Mouse (Mus musculus) layer of hippocampus, adult 2 months (tissue): ENCODE data around the gene Cacna2d2. TPM values are rescaled to one million over a fixed set of nuclear protein-coding genes. Genes with fewer than 3 reads are reported as not detected.
A peak's percentile ranks its signal among the peaks of the same experiment; 100 is the strongest.

Source experiments
- DNase-seq, 2 experiments: peaks; one replicate each; pipeline ENCODE4 v3.0.0; 2022; ENCODE audit warnings: low spot score in 2 of 2
- H3K27ac ChIP-seq: fragments of 200-600 bp; 2 replicates; pipeline ENCODE4 v1.8.1; 2022
- H3K4me3 ChIP-seq: fragments of 200-600 bp; 2 replicates; pipeline ENCODE4 v1.8.1; 2022; ENCODE audit warnings: mild to moderate bottlenecking
- CTCF ChIP-seq: fragments of 200-600 bp; conservative IDR thresholded peaks from 2 replicates; pipeline ENCODE4 v1.8.1; 2022; ENCODE audit warnings: antibody characterized with exemption, mild to moderate bottlenecking, moderate library complexity
- total RNA-seq, 2 experiments: library from RNA; stranded (reverse); gene quantifications; 2 replicates each; pipeline ENCODE4 v1.2.3; 2021

The Cacna2d2 gene
- total RNA-seq, 2 experiments from 2014 or later: 18.1 to 19.3 TPM

DNA sequence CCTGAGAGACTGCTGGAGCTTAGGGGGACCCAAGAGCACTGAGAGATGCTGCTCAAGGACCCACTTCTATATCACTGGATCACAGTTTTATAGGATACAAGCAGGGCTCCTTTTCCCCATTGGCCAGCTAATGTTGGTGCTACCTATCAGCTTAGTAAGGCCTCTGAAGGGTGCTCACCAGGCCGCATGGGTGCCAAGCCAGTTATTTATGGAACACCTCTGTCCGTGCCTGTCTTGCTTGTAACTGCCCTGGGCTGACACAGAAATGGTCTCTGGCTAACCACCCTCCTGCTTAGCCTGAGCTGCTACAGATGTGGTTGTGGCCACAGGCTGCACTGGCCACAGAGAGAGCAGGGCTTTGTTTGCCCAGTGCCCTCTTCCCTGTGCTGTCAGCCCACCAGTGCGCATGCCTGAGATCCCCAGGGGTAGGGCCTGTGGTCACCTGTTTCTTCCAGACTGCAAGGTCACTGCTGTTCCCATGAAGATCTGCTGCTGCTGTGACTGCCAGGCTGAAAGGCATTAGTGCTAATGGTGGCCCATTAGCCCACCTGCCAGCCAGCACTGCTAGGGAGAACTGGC is 101.4 kb downstream of the Cacna2d2 start:
- TF ChIP-seq CTCF: no peak
- H3K27ac ChIP-seq: no peak overlapping the region
- H3K4me3 ChIP-seq: no peak overlapping the region
- DNase-seq: no peak

DNA sequence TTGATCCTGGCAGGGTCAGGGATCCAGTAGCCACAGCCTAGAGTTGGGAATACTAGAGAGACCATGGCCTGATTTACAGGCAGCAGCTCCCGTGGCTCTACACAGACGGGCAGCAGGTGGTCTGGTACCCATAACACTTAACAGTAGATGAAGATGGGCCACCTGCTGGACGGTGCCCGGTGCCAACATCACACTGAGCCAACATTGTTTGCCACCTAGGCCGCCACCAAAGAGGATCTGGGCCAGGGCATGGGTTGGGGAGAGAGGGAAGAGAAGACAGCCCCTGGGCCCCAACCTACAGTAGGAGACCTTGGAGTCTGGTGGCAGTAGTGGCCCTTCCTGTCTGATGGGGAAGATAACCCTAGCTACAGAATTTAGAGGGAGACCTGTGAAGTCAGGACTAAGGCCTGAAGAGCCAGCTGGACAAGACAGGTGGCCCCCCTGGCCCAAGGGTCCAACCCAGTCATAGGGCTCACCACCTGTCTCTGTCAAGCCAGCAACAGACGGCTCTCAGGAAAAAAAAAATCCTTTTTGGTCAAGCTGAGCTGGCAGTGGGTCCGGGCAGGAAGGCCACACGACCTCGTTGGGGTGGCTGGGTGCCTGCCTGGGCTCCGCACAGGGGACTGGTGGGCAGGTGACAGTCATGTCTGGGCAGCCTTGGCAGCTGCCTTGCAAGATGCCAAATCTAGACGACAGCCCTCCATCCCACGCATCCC is 102.9 kb downstream of the Cacna2d2 start:
- TF ChIP-seq CTCF: no peak
- H3K27ac ChIP-seq: no peak overlapping the region

DNA sequence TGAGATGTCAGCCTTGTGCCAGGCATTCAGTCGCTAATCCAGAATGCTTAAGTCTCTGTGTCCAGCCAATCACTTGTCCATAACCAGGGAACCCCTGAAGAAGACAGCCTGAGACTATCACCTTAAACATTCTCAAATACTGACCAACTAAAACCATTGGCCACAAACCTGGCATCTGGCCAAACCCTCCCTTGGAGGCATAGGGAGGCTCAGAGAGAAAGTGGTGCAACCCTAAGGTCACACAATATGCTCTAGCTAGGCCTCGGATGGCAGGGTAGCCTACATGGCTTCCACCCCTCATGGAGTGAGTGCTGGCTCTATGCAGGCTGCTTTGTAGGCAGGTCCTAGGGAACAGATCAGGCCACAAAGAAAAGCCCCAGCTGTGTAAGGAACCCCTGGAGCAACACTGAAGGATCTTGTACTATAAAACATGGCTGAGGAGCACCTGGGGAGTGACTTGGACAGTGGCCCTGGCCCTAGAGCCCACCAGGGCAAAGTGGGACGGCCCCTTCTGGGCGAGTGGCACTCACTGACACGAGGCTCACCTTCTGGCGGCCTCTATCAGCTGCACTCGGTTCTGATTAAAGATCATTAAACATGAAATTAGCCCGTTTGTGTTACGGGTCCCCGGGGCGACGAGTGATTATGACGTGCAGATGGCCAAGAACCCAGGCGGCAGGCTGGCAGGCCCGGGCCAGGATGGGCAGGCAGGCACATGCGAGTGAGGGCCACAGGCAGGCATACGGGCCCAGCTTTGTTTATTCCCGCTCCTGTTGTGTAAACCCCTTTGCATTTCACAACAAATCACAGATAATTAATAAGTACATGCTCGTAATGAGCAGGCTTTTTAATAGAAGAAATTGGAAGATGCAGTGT is 105.5 kb downstream of the Cacna2d2 start:
- Histone ChIP-seq H3K27ac (no peak overlapping the region), H3K4me3 (no peak overlapping the region)
- TF ChIP-seq CTCF: no peak
- DNase-seq: no peak

More for the DNA sequence above, 102.9 kb downstream of the Cacna2d2 start:
- no peak for DNase-seq
- no peak overlapping the region for H3K4me3 ChIP-seq

DNA sequence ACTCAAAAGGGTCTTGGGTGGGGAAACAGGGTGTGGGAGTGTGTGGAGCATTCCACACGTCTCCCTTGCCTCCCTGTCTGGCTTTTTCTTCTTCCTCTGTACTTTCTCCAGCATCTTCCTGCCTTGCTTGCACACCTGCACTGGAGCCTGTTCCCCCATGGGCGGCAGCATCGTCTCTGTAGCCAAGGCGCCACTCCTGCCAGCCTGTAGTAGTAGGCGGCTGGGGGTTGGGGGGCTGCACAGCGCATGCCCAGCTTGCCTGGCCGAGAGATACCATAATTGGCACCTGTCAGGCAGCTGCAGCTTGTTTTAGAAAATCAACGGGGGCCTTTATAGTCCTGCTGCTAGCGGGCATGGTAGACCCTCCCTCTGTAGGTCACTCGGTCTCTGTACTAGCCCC is 108.9 kb downstream of the Cacna2d2 start:
- Histone ChIP-seq H3K27ac (no peak overlapping the region), H3K4me3 (peak overlapping the region; percentile 20; the same call in 1 of the 2 replicates)
- peak; percentile 64 to 76 for DNase-seq
- peak; percentile 64 for TF ChIP-seq CTCF

DNA sequence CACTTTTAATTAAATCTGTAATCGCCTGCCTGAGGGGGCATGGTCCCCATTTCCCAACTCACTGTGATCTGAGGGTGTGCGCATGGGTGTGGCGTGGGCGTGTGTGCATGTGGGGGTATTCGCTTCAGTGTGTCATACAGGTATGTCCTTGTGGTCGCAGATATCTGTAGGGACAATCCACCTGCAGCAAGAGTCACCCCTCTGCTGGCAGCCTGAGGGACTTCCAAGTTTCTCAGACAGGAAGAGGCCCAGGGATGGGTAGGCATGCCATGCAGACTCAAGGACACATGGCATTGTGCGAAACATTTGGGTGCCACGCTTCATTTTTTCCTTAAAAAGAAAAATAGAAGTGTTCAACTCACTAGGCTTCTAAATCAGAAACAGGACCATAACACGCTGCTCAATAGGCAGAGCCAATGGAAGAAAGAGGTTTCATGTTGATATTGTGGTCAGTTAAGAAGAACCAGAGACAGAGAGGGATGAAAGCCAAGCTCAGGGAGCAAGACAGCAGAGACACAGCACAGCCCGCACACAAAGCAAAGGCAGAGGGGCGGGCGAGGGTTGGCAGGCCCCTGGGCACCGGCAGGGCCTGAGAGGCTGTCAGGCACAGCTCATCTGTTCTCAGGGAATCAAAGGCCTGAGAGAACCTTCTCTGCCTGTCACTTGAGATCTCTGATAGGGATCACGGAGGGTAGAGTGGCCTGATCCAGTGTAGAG is 111.1 kb downstream of the Cacna2d2 start:
- Histone ChIP-seq H3K4me3 (no peak overlapping the region), H3K27ac (no peak overlapping the region)
- DNase-seq: no peak
- peak; percentile 40 for TF ChIP-seq CTCF

DNA sequence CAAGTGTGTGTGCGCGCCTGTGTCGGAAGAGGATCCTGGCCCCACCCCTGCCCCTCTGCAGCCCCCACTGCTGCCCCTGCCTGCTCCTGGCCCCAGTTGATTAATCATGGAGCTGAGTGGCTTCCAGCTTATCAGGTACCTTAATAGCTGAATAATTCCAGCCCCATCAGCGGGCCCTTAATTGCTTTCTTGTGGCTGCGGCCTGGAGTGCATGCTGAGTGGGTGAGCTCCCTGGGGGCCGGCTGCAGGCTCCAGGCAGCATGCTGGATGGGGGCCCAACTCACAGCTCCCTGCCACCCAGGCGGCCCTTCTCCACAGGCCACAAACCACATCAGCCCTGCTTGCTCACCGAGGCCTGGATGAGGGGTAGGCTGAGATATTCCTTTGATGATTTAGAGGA is 112.0 kb downstream of the Cacna2d2 start:
- no peak for TF ChIP-seq CTCF
- no peak for DNase-seq
- Histone ChIP-seq H3K27ac (no peak overlapping the region), H3K4me3 (no peak overlapping the region)

DNA sequence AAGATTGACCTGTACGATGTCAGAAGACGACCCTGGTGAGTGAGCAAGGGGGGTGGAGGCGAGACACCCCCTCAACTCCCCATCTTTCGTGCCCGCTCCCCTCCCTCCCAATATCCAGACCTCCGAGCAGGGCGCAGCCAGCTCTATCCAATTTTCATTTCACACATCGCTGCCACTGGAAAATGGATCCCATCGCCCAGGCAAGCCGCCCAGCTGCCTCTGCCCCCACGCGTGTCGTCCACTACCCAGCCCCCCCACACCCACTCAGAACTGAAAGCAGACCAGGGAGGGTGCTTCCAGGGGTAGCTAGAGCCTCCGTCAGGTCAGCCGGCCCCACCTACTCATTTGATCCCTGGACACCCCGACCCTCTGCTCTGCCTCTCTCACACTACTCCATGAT is 112.9 kb downstream of the Cacna2d2 start:
- TF ChIP-seq CTCF: no peak
- H3K27ac ChIP-seq: no peak overlapping the region
- no peak for DNase-seq
- H3K4me3 ChIP-seq: no peak overlapping the region

DNA sequence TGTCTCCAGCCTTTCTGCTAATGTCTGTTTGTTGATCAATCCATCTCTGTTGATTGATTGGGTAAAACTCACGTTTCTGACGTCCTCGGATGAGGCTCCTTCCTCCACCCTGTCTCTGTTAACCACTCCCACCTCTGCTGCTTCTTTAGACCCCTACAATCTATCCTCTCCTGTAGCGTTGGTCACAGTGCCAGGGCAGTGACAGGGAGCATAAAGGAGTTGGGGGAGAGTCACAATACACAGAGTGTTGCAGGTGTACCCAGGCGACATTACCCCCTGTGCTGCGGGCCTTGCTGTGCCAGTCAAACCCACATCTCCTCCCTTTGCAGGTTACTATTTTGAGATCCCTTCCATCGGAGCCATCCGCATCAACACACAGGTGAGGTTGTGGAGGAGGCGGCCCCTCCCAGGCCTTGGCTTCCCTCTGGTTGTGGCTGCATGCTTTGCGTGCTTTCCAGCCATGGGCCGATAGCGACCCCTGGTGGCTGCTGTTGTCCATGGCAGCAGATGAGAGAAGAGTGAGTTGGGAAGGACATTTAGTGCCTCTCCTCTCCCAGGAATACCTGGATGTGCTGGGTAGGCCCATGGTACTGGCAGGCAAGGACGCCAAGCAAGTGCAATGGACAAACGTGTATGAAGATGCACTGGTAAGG is 115.0 kb downstream of the Cacna2d2 start:
- peak; percentile 99 for TF ChIP-seq CTCF
- Histone ChIP-seq H3K27ac (no peak overlapping the region), H3K4me3 (no peak overlapping the region)
- DNase-seq: peak; percentile 80 to 90

DNA sequence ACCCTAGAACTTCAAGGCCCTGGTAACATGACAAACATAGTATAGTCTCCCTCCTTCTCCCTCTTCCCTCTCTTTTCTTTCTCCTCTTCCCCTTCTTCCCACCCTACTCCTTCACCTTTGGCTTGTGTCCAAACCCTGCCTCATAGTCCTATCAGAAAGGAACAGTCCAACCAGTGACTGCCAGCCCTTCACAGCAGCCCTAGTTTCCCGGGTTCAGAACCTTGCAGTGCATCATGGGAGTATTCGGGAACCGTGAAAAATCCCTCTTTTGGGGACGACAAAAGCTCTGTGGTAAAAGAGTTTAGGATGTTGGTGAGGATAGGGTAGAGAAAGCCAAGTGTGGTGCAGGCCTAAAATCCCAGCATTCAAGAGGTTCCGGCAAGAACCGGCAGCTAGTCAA is 120.9 kb downstream of the Cacna2d2 start:
- DNase-seq: no peak
- Histone ChIP-seq H3K4me3 (no peak overlapping the region), H3K27ac (no peak overlapping the region)
- TF ChIP-seq CTCF: no peak

DNA sequence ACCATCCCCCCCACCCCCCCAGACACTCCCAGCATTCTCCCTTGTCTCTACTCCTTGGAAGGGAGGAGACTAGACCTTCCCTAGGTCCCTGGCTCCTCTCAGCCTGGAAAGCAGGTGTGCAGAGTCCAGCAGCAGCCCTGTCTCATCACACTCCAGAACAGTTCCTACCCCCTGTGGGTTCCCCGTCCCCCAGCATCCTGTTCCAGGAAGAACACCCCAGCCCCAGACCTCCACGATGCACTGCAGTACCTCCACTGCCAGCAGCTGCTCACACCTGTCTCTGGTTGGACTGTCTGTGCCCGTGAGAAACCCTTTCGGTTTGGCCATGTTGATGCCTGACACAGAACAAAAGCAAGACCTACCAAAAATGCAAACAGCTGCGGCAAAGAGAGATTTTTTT is 121.8 kb downstream of the Cacna2d2 start:
- no peak for TF ChIP-seq CTCF
- Histone ChIP-seq H3K27ac (no peak overlapping the region), H3K4me3 (no peak overlapping the region)
- DNase-seq: no peak

DNA sequence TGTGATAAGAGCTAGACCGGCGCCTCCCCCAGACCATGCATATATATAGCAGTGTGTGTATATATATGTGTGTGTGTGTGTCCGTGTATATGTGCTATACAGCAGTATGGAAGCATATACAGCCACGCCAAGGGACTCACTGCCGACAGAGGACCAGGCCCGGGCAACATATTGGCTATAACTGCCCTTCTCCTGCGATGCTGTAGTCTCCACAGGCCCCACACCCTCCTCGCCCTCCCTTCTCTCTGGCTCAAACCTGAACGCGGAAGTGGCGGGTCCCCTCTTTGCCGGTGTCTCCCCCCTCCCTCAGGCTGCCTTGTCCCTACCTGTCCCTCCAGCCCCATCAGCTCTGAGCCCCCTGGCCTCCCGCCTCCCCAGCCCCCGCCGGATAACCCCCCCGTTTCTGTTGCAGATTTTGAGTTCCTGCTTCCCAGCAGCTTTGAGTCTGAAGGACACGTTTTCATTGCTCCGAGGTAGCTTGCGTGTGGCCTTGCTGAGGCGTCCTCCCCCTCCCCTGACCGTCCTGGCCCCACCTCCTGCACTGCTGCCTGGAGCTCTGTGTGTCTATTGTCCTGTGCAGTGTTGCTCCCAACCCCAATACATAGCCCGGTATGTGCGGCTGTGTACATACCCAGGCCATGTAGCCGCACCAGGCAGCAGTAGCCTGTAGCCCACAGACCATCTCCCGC is 122.4 kb downstream of the Cacna2d2 start:
- no peak for TF ChIP-seq CTCF
- DNase-seq: no peak
- Histone ChIP-seq H3K27ac (no peak overlapping the region), H3K4me3 (no peak overlapping the region)

DNA sequence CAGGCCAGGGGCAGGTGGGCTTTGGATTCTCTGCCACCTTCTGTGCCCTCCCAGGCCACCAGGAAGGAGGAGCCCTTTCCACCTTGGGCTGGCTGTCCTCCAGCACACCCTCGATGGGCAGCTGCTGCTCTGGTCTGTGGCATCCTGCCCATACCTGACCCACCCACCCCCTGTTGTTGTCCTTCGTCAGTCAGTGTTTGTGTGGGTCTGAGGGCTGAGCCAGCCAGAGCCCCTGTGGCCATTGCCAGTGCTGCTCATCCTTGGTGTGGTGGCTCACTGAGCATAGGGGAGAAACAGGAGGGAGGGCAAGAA is 122.9 kb downstream of the Cacna2d2 start:
- no peak overlapping the region for H3K4me3 ChIP-seq
- DNase-seq: no peak
- TF ChIP-seq CTCF: no peak
- H3K27ac ChIP-seq: no peak overlapping the region
